Mouse (Mus musculus) intestine, embryonic 14.5 days (tissue): Measurements from ENCODE around the gene Txn2. TPM values are rescaled to one million over a fixed set of nuclear protein-coding genes. Genes with fewer than 3 reads are reported as not detected.

Experiments
- ATAC-seq: fragments of 200-750 bp; cut with Nextera tagmentation; replicated peaks from 2 replicates; pipeline ENCODE4 v1.8.0; 2017; ENCODE audit warnings: low read depth, moderate number of reproducible peaks, moderate TSS enrichment, moderate library complexity; ENCODE audit not compliant: low FRiP score, low TSS enrichment
- DNase-seq: peaks from one replicate; pipeline ENCODE4 v3.0.0-alpha.2; 2018; ENCODE audit warnings: low spot score
- H3K27ac ChIP-seq: fragments of 300-500 bp; sonication (generic); 2 replicates; pipeline ENCODE4 v1.5.1; 2014; ENCODE audit warnings: low read depth, mild to moderate bottlenecking, control low read depth
- H3K27me3 ChIP-seq: fragments of 300-500 bp; sonication (generic); replicated peaks from 2 replicates; pipeline ENCODE4 v1.6.1; 2014; ENCODE audit warnings: low read length, control low read depth; ENCODE audit not compliant: control insufficient read depth, insufficient read depth
- H3K36me3 ChIP-seq: fragments of 300-500 bp; sonication (generic); 2 replicates; pipeline ENCODE4 v1.6.1; 2014; ENCODE audit warnings: low read length, control low read depth; ENCODE audit not compliant: control insufficient read depth, insufficient read depth
- H3K4me1 ChIP-seq: fragments of 300-500 bp; sonication (generic); replicated peaks from 2 replicates; pipeline ENCODE4 v1.6.1; 2014; ENCODE audit warnings: low read length, control low read depth, mixed read lengths; ENCODE audit not compliant: control insufficient read depth, insufficient read depth
- H3K4me2 ChIP-seq: fragments of 300-500 bp; sonication (generic); 2 replicates; pipeline ENCODE4 v1.6.1; 2014; ENCODE audit warnings: low read length
- H3K4me3 ChIP-seq: fragments of 300-500 bp; sonication (generic); 2 replicates; pipeline ENCODE4 v1.5.1; 2014; ENCODE audit warnings: low read depth, low read length, control low read depth, mixed read lengths
- H3K9ac ChIP-seq: fragments of 300-500 bp; sonication (generic); 2 replicates; pipeline ENCODE4 v1.6.1; 2014; ENCODE audit warnings: mild to moderate bottlenecking, low read length
- H3K9me3 ChIP-seq: fragments of 300-500 bp; sonication (generic); 2 replicates; pipeline ENCODE4 v1.6.1; 2016; ENCODE audit warnings: low read length, control low read depth; ENCODE audit not compliant: control insufficient read depth
- WGBS: fragments of 180-500 bp; shearing (Covaris S2); extraction: QIAGEN DNeasy Blood & Tissue Kit; methylation state at CpG from one replicate; pipeline ENCODE4 v1.1.7; 2014; 5-methylcytosine and 5-hydroxymethylcytosine counted together
- polyA plus RNA-seq: library from polyadenylated mRNA; unstranded; fragments of >200 nt; fragmentation: Nextera tagmentation; extraction: Ambion mirVana; gene quantifications from 2 replicates; pipeline ENCODE4 v1.2.1, GENCODE M21; 2014

The Txn2 gene
- polyA plus RNA-seq, 1 experiment from 2014 or later: 325 TPM

DNA sequence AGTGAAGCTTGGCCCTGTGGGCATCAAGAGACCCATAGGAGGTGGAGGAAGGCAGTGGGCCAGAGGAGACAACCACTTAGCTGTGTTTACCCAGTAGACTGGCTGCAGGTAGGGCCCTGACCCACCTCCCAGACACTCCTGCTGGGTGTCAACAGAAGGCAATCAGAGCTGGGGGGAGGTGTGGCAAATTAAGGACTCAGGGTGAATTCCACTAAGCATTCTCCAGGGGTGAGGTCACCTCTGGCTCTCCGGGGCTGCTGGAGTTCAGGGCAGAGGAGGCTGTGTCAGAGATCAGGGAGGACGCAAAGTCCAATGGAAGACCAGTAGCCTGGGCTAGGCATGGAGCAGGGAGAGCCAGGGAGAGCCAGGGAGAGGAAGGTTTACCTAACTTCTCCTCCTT lies 17.7 kb downstream of the Txn2 start:
- peaks cover 13% of the 10 kb centered on the region for H3K4me1 ChIP-seq

DNA sequence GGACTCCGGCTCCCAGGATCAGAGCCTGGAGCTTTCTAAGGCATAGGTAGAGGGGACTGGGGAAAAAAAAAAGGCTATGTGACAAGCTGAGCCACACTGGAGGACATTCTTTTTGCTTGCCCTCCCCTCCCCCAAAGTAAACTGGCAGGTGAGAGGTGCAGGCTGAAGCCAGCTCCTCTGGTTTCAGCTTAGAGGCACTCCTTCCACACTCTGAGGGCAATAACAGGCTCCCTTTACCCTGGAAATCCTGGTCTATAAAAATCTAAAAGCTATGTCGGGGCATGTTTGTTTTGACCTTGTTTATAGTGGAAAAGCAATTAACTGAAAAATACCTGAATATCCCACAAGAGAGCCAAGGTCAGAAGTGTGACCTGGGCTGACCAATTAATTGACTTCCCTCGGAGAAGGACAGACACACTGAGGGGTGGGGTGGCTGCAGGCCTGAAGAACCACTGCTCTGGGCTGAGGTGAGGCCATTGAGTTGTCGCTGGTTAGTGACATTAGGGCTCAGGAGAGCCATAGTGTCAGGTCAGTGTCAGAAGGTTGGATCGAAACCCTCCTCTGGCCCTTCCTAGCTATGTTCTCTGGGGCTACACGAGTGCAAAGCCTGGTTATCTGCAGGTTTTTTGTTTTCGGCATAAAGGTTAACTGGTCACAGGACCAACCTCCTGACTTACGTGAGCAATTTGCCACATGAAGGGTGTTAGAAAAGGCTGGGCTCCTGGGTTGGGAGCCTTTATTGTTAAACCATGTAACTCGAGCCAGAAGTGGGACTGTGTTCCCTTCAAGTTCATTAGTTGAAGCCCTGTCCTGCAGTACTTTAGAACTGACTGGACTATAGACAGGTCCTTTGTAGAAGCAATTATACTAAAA lies 20.9 kb downstream of the Txn2 start:
- DNase-seq (no peak), ATAC-seq (no peak)
- H3K36me3 ChIP-seq: no peaks in the 10 kb centered on the region
- H3K4me3 ChIP-seq: no peak overlapping the region
- H3K27me3 ChIP-seq: no peaks in the 10 kb centered on the region
- H3K4me2 ChIP-seq: no peak overlapping the region
- no peak overlapping the region for H3K9ac ChIP-seq
- H3K9me3 ChIP-seq: no peaks in the 10 kb centered on the region
- H3K27ac ChIP-seq: peak overlapping the region; percentile 54
- 43% methylated on average over 9 of the region's 9 CpGs for WGBS
- peaks cover 43% of the 10 kb centered on the region for H3K4me1 ChIP-seq

More for the DNA sequence above, 17.7 kb downstream of the Txn2 start:
- H3K36me3 ChIP-seq: peaks cover 25% of the 10 kb centered on the region
- no peak overlapping the region for H3K27ac ChIP-seq
- peak; percentile 59 for ATAC-seq
- no peak overlapping the region for H3K4me2 ChIP-seq
- no peak for DNase-seq
- 5% methylated on average over 2 of the region's 2 CpGs for WGBS
- H3K9me3 ChIP-seq: no peaks in the 10 kb centered on the region
- H3K9ac ChIP-seq: no peak overlapping the region
- no peaks in the 10 kb centered on the region for H3K27me3 ChIP-seq
- H3K4me3 ChIP-seq: no peak overlapping the region

DNA sequence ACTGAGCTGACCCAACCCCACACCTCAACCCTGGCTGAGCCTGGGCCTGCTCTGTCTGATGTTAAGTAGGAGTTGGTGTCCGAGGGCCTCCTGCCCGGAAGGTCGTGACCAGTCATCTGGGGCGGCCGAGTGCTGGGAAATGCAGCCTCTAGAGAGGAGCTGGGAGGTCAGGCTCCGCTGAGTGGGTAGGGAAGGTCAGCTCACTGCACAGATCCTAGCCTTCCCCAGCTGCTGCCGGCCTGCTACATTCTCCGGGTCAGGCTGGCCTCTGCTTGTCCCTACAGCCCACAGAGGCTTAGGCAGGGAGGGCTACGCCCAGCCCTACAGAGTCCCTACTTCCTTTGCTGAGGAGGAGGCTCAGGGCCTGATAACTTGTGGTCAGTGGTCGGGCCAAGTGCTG lies 22.3 kb downstream of the Txn2 start:
- H3K4me1 ChIP-seq: peaks cover 44% of the 10 kb centered on the region
- H3K36me3 ChIP-seq: no peaks in the 10 kb centered on the region
- no peak for ATAC-seq
- DNase-seq: no peak
- H3K4me3 ChIP-seq: no peak overlapping the region
- no peak overlapping the region for H3K4me2 ChIP-seq
- no peaks in the 10 kb centered on the region for H3K27me3 ChIP-seq
- 51% methylated on average over 10 of the region's 10 CpGs for WGBS
- no peak overlapping the region for H3K27ac ChIP-seq
- H3K9ac ChIP-seq: no peak overlapping the region; the same call in 1 of the 2 replicates
- no peaks in the 10 kb centered on the region for H3K9me3 ChIP-seq

DNA sequence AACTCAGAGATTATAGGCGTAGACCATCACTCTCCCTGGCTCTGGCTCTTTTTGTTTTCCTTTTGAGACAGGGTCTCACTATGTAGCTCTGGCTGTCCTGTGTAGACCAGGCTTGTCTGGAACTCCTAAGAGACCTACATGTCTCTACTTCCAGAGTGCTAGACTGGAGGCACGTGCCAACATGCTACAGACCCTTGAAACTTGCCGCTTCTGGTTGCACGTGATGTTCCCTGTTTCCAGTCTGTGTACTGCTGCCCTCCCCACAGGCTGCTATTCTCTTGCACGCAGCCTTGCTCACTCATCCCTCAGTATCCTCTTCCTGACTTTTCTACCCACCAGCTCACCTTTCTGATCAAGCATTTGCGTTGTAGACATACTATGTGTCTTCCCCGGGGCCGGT lies 22.7 kb downstream of the Txn2 start:
- DNase-seq (no peak), ATAC-seq (no peak)
- no peak overlapping the region; the same call in 1 of the 2 replicates for H3K4me2 ChIP-seq
- no peaks in the 10 kb centered on the region for H3K36me3 ChIP-seq
- H3K27me3 ChIP-seq: no peaks in the 10 kb centered on the region
- H3K4me3 ChIP-seq: no peak overlapping the region
- peak overlapping the region; percentile 93 for H3K27ac ChIP-seq
- H3K9me3 ChIP-seq: no peaks in the 10 kb centered on the region
- H3K9ac ChIP-seq: no peak overlapping the region
- H3K4me1 ChIP-seq: peaks cover 44% of the 10 kb centered on the region
- 77% methylated on average over 8 of the region's 8 CpGs for WGBS

DNA sequence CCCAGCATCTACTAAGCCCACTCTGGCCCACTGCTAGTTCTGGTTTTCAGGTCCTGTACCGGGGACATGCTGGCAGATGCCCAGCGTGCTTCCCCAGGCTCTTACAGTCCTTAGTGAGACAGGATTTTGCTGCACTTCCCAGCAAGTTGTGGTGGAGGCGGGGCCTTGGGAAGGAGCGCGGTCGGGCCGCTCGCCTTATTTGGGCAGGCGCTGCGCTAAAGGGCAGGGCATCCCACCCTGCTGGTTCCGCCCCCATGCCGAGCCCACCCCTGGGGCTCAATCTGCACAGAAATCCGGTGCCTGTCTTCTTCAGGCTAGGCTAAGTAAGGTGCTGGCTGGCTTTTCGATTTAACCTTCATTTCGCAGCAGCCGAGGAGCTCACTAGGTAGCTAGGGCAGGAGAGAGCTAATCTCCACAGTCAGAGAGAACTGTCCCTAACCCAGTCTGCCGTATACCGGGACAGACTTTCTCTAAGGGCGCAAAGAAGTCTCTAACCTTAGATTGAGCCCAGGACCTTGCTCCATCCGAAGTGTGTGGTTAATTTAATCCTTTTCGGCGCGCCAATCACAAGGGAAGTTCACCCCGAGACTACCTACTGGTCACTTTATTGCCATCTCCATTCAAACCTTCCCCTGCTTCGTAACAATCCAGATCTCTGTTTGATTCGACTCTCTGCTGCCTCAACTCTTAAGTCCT lies 23.4 kb downstream of the Txn2 start:
- Histone ChIP-seq H3K4me2 (peak overlapping the region; percentile 56), H3K36me3 (no peaks in the 10 kb centered on the region), H3K27ac (peak overlapping the region; percentile 93), H3K9me3 (no peaks in the 10 kb centered on the region), H3K27me3 (no peaks in the 10 kb centered on the region), H3K4me1 (peaks cover 44% of the 10 kb centered on the region), H3K4me3 (peak overlapping the region; percentile 28), H3K9ac (peak overlapping the region; percentile 30; the same call in 1 of the 2 replicates)
- WGBS: 6% methylated on average over 26 of the region's 26 CpGs
- ATAC-seq (peak; percentile 78), DNase-seq (peak; percentile 87)

DNA sequence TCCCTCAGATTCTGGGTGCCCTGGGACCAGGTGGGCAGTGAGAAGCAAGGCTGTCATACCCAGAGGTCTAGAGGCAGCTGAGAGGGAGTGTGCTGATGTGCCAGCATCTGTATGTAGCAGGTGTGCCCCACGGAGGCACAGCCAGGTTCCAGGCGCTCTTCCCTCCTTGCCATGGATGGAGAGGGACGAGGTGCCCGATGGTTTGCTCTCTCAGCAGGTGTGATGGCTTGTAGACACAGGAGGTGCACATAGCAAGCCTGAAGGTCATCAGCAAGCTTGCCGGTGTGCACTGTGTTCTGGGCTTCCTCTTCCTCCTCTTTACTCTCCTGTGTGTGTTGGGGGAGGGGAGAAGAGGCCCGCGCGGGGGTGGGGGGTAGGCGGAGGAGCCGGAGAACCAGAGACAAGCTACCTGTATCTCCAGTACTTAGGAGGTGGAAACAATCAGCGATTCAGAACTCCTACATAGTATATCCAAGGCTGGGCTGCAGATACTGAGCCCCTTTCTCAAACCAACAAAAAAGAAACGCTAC lies 24.4 kb downstream of the Txn2 start:
- peaks cover 44% of the 10 kb centered on the region for H3K4me1 ChIP-seq
- H3K9me3 ChIP-seq: no peaks in the 10 kb centered on the region
- peak overlapping the region; percentile 56 for H3K4me2 ChIP-seq
- H3K27me3 ChIP-seq: no peaks in the 10 kb centered on the region
- no peaks in the 10 kb centered on the region for H3K36me3 ChIP-seq
- WGBS: 30% methylated on average over 12 of the region's 12 CpGs
- H3K9ac ChIP-seq: no peak overlapping the region
- peak overlapping the region; percentile 93 for H3K27ac ChIP-seq
- no peak overlapping the region for H3K4me3 ChIP-seq
- DNase-seq: no peak
- peak; percentile 28; the same call in 1 of the 2 replicates for ATAC-seq

DNA sequence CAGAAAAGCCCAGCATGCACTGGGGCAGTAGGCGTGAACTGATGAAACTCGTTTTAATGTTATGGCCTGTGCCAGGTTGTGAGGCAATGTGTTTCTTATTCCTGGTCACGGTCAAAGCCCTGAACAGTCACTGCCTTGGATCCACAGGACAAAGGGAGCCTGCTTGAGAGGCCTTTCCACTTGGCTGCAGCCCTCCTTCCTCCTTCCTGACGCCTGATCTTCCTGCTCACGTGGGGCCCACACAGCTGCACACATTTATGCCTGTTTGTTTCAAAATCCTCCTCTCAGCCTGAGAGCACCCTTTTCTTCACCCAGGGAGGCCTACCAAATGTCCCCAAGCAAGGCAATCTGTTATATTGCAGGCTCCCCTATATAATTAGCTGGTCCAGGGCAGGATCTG lies 25.6 kb downstream of the Txn2 start:
- Histone ChIP-seq H3K27me3 (no peaks in the 10 kb centered on the region), H3K4me3 (no peak overlapping the region), H3K9ac (no peak overlapping the region), H3K27ac (peak overlapping the region; percentile 93; the same call in 1 of the 2 replicates), H3K9me3 (no peaks in the 10 kb centered on the region), H3K4me2 (no peak overlapping the region), H3K4me1 (peaks cover 44% of the 10 kb centered on the region), H3K36me3 (no peaks in the 10 kb centered on the region)
- 62% methylated on average over 5 of the region's 5 CpGs for WGBS
- DNase-seq (no peak), ATAC-seq (no peak)

DNA sequence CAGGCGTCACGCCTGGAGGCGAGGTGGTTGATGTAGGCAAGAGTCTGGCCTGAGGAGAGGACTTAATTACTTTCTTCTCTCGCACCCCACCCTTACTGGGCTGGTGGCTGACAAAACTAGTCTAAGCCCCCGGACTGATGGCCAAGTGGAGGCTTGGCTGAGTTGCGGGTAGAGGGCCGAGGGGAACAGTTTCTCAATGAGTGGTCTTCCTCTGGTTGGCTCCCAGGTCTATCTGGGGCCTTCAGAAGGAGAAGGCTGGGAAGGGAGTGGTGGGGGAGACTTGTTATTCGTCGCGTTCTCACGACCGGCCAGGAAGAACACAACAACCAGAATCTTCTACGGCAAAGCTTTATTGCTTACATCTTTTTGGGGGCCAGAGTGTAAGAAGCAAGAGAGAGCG lies 33.9 kb downstream of the Txn2 start:
- no peak overlapping the region for H3K9ac ChIP-seq
- H3K4me3 ChIP-seq: no peak overlapping the region
- H3K27ac ChIP-seq: no peak overlapping the region
- no peak overlapping the region for H3K4me2 ChIP-seq
- H3K27me3 ChIP-seq: no peaks in the 10 kb centered on the region
- no peak for DNase-seq
- no peaks in the 10 kb centered on the region for H3K36me3 ChIP-seq
- no peak for ATAC-seq
- no peaks in the 10 kb centered on the region for H3K4me1 ChIP-seq
- 89% methylated on average over 13 of the region's 14 CpGs for WGBS
- H3K9me3 ChIP-seq: no peaks in the 10 kb centered on the region
